8 mouse cellular contexts compared by ENCODE assay signal in genomic region chr15:95849513-95850411, GRCm38 (mm10). TPM values are rescaled to one million over a fixed set of nuclear protein-coding genes. Genes with fewer than 3 reads are reported as not detected.
A peak's percentile ranks its signal among the peaks of the same experiment; 100 is the strongest.
DNase-seq lines count a peak whose midpoint lies in the region; ATAC-seq and TF ChIP-seq lines count a peak whose summit lies in the region.

No protein-coding gene starts in this region.

- ATAC-seq in midbrain, embryonic 11.5 days (ENCODE audit: low FRiP score): no peak
- no peak for ATAC-seq in midbrain, embryonic 15.5 days (replicated peaks)
- no peak for ATAC-seq in embryonic facial prominence, embryonic 13.5 days (ENCODE audit: insufficient number of reproducible peaks, insufficient read depth, low FRiP score, low TSS enrichment, low read depth)
- peak; percentile 66 for ATAC-seq in liver, postnatal 0 days

- 75% methylated on average over 18 of the region's 18 CpGs for WGBS in midbrain, embryonic 11.5 days
- 75% methylated on average over 18 of the region's 18 CpGs for WGBS in midbrain, embryonic 15.5 days
- 69% methylated on average over 18 of the region's 18 CpGs for WGBS in embryonic facial prominence, embryonic 13.5 days
- 52% methylated on average over 18 of the region's 18 CpGs for WGBS in liver, postnatal 0 days (ENCODE audit: insufficient replicate concordance)

- no peaks in the 10 kb centered on the region for H3K27me3 ChIP-seq in midbrain, embryonic 11.5 days (ENCODE audit: control insufficient read depth, insufficient read depth, low read length)
- H3K27me3 ChIP-seq in midbrain, embryonic 15.5 days (replicated peaks): no peaks in the 10 kb centered on the region
- H3K27me3 ChIP-seq in embryonic facial prominence, embryonic 13.5 days: no peaks in the 10 kb centered on the region
- H3K27me3 ChIP-seq in liver, postnatal 0 days (ENCODE audit: insufficient read depth, low read length): no peaks in the 10 kb centered on the region

- H3K27ac ChIP-seq in midbrain, embryonic 11.5 days (ENCODE audit: low read depth, low read length): no peak overlapping the region
- no peak overlapping the region for H3K27ac ChIP-seq in midbrain, embryonic 15.5 days
- peak overlapping the region; percentile 88 for H3K27ac ChIP-seq in embryonic facial prominence, embryonic 13.5 days
- H3K27ac ChIP-seq in liver, postnatal 0 days (ENCODE audit: low read depth): peak overlapping the region; percentile 68

- no peak overlapping the region for H3K4me2 ChIP-seq in midbrain, embryonic 11.5 days
- no peak overlapping the region for H3K4me2 ChIP-seq in midbrain, embryonic 15.5 days
- H3K4me2 ChIP-seq in embryonic facial prominence, embryonic 13.5 days: 0 out of 2 replicates have a peak overlapping the region, but pooled peaks have one; percentile 7
- H3K4me2 ChIP-seq in liver, postnatal 0 days (ENCODE audit: low read depth, low read length): peak overlapping the region; percentile 61

- no peak for TF ChIP-seq EP300 in liver, postnatal 0 days (IDR thresholded peaks at IDR 0.05; ENCODE audit: low read depth)

- DNase-seq in midbrain, embryonic 11.5 days (ENCODE audit: low spot score, missing footprints): peak; percentile 67
- no peak for DNase-seq in liver, postnatal 0 days
- DNase-seq in thymus, postnatal 25 days: peak; percentile 29
- DNase-seq in right cerebral cortex, adult 2 months (ENCODE audit: low spot score in 2 of 2): no peak
- no peak for DNase-seq in yolk sac, embryonic 10.5 days (ENCODE audit: low spot score)
- no peak for DNase-seq in cerebellum, postnatal 10 days

- TF ChIP-seq CTCF in liver, postnatal 0 days (IDR thresholded peaks at IDR 0.05; ENCODE audit: low read depth): no peak

- no peaks in the 10 kb centered on the region for H3K9me3 ChIP-seq in midbrain, embryonic 11.5 days (ENCODE audit: control insufficient read depth, low read length)
- H3K9me3 ChIP-seq in midbrain, embryonic 15.5 days: no peaks in the 10 kb centered on the region
- no peaks in the 10 kb centered on the region for H3K9me3 ChIP-seq in embryonic facial prominence, embryonic 13.5 days
- H3K9me3 ChIP-seq in liver, postnatal 0 days (ENCODE audit: low read length): no peaks in the 10 kb centered on the region

- no peaks in the 10 kb centered on the region for H3K4me1 ChIP-seq in midbrain, embryonic 11.5 days (ENCODE audit: control insufficient read depth, insufficient read depth, low read length)
- 0 out of 2 replicates have a peak, but pooled peaks cover 6% of the 10 kb centered on the region for H3K4me1 ChIP-seq in midbrain, embryonic 15.5 days
- peaks cover 37% of the 10 kb centered on the region for H3K4me1 ChIP-seq in embryonic facial prominence, embryonic 13.5 days
- H3K4me1 ChIP-seq in liver, postnatal 0 days (ENCODE audit: insufficient read depth): peaks cover 30% of the 10 kb centered on the region

- H3K9ac ChIP-seq in midbrain, embryonic 11.5 days (ENCODE audit: low read length): no peak overlapping the region
- H3K9ac ChIP-seq in midbrain, embryonic 15.5 days: no peak overlapping the region
- H3K9ac ChIP-seq in embryonic facial prominence, embryonic 13.5 days: no peak overlapping the region
- no peak overlapping the region for H3K9ac ChIP-seq in liver, postnatal 0 days (replicated peaks)

- no peaks in the 10 kb centered on the region for H3K36me3 ChIP-seq in midbrain, embryonic 11.5 days (ENCODE audit: control insufficient read depth, insufficient read depth, low read length)
- no peaks in the 10 kb centered on the region for H3K36me3 ChIP-seq in midbrain, embryonic 15.5 days (replicated peaks)
- H3K36me3 ChIP-seq in embryonic facial prominence, embryonic 13.5 days: no peaks in the 10 kb centered on the region
- H3K36me3 ChIP-seq in liver, postnatal 0 days (replicated peaks; ENCODE audit: insufficient read depth, low read length): no peaks in the 10 kb centered on the region

- H3K4me3 ChIP-seq in midbrain, embryonic 11.5 days (ENCODE audit: low read depth, low read length): no peak overlapping the region
- H3K4me3 ChIP-seq in midbrain, embryonic 15.5 days: no peak overlapping the region
- no peak overlapping the region for H3K4me3 ChIP-seq in embryonic facial prominence, embryonic 13.5 days
- H3K4me3 ChIP-seq in liver, postnatal 0 days (ENCODE audit: low read depth, low read length): no peak overlapping the region

RNA-seq across cellular contexts. Expression of gene Ano6, which starts 59.1 kb away (rescaled TPM):
- polyA plus RNA-seq in midbrain, embryonic 11.5 days (2014; fragmentation: Nextera tagmentation; extraction: Ambion mirVana): 30.3 and 30.8 TPM in 2 replicates
- polyA plus RNA-seq in midbrain, embryonic 15.5 days (2015; fragmentation: Nextera tagmentation; extraction: Ambion mirVana): 26.8 and 29.7 TPM in 2 replicates
- 52.3 and 55.3 TPM in 2 replicates for polyA plus RNA-seq in embryonic facial prominence, embryonic 13.5 days (2015; fragmentation: Nextera tagmentation; extraction: Ambion mirVana)
- 6.0 and 6.9 TPM in 2 replicates for polyA plus RNA-seq in liver, postnatal 0 days (2015; fragmentation: Nextera tagmentation; extraction: Ambion mirVana)

Comparison
In these comparisons a context has a peak if more than half of its experiments do, and no peak if none do; other contexts are left out.
1. DNase-seq: peak in midbrain, embryonic 11.5 days (single experiment) and thymus, postnatal 25 days (single experiment); none in liver, postnatal 0 days (single experiment), right cerebral cortex, adult 2 months (0 of 2), yolk sac, embryonic 10.5 days (single experiment) and cerebellum, postnatal 10 days (0 of 2).
2. H3K27ac ChIP-seq: peak in embryonic facial prominence, embryonic 13.5 days (single experiment) and liver, postnatal 0 days (single experiment); none in midbrain, embryonic 11.5 days (single experiment) and midbrain, embryonic 15.5 days (single experiment).
3. H3K4me2 ChIP-seq: peak in embryonic facial prominence, embryonic 13.5 days (single experiment) and liver, postnatal 0 days (single experiment); none in midbrain, embryonic 11.5 days (single experiment) and midbrain, embryonic 15.5 days (single experiment).